Mouse (Mus musculus): ENCODE data around the gene Cfc1.

DNA sequence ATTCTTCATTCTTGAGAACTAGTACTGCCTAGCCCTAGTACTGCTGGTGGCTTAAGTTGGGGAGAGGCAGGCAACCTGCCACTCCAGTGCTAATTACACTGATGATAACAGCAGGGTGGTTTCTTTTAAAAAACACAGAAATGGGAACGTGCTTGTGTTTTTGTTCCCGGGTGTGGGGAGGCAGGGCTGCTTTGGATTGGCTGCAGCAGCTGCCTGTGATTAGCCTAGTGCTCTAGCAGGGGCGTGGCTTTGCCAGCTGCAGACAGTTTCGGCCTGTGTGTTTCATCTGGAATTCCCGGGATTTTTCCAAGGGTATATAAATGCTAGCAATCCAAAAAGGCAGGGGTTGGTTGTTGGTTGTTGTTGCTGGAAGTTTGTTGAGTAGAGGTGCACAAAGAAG, 18.9 kb upstream of the Cfc1 start:
- TF ChIP-seq GATA1 (IDR thresholded peaks at IDR 0.05; ENCODE audit: low read length): no peak
- TF ChIP-seq TAL1 (IDR thresholded peaks at IDR 0.05; ENCODE audit: low read length): no peak

Measured in erythroblast, embryonic 14.5 days (primary cell).